Mouse (Mus musculus) liver, embryonic 14.5 days (tissue): ENCODE results near the gene Fam76a. TPM values are rescaled to one million over a fixed set of nuclear protein-coding genes. Genes with fewer than 3 reads are reported as not detected.

ENCODE experiments used
- ATAC-seq: fragments of 200-750 bp; cut with Nextera tagmentation; 2 replicates; pipeline ENCODE4 v1.8.0; 2017; ENCODE audit warnings: moderate number of reproducible peaks, mild to moderate bottlenecking, moderate library complexity; ENCODE audit not compliant: insufficient read depth
- DNase-seq, 3 experiments: peaks; one replicate each; pipeline ENCODE4 v3.0.0-alpha.2; 2012 to 2013; ENCODE audit warnings: low read depth in 3 of 3, low spot score in 3 of 3
- H3K27ac ChIP-seq: fragments of 300-500 bp; sonication (generic); 2 replicates; pipeline ENCODE4 v1.5.1; 2014; ENCODE audit warnings: moderate library complexity, mild to moderate bottlenecking, control low read depth, inconsistent platforms
- H3K27me3 ChIP-seq: fragments of 300-500 bp; sonication (generic); 2 replicates; pipeline ENCODE4 v1.6.1; 2014; ENCODE audit warnings: mild to moderate bottlenecking, low read length, moderate library complexity; ENCODE audit not compliant: control insufficient read depth, insufficient read depth
- H3K36me3 ChIP-seq: fragments of 300-500 bp; sonication (generic); replicated peaks from 2 replicates; pipeline ENCODE4 v1.6.1; 2014; ENCODE audit warnings: low read depth; ENCODE audit not compliant: control insufficient read depth, insufficient read depth
- H3K4me1 ChIP-seq, 2 experiments: fragments of 200-500 bp in 1 of 2; fragments of 300-500 bp in 1 of 2; sonication (generic) in 1 of 2; replicated peaks; 2 replicates each; pipeline ENCODE4 v1.6.1; 2012 to 2014; ENCODE audit warnings: antibody characterized with exemption in 1 of 2, inconsistent platforms in 1 of 2, low read length in 1 of 2; ENCODE audit not compliant: control insufficient read depth in 2 of 2, insufficient read depth in 2 of 2
- H3K4me2 ChIP-seq: fragments of 300-500 bp; sonication (generic); 2 replicates; pipeline ENCODE4 v1.6.1; 2014; ENCODE audit warnings: low read depth, mild to moderate bottlenecking, control low read depth, moderate library complexity
- H3K4me3 ChIP-seq, 2 experiments: fragments of 200-500 bp in 1 of 2; fragments of 300-500 bp in 1 of 2; sonication (generic) in 1 of 2; 2 replicates each; pipeline ENCODE4 v1.5.1; 2012 to 2014; ENCODE audit warnings: low read depth in 2 of 2, low read length in 2 of 2, mild to moderate bottlenecking in 2 of 2, control low read depth in 1 of 2, inconsistent platforms in 1 of 2, moderate library complexity in 1 of 2; ENCODE audit not compliant: insufficient read depth in 1 of 2
- H3K9ac ChIP-seq: fragments of 300-500 bp; sonication (generic); replicated peaks from 2 replicates; pipeline ENCODE4 v1.6.1; 2014; ENCODE audit warnings: mild to moderate bottlenecking, control low read depth, moderate library complexity
- H3K9me3 ChIP-seq: fragments of 300-500 bp; sonication (generic); 2 replicates; pipeline ENCODE4 v1.6.1; 2016; ENCODE audit warnings: low read length, mixed read lengths; ENCODE audit not compliant: control insufficient read depth
- CTCF ChIP-seq: IDR thresholded peaks from 2 replicates; pipeline ENCODE4 v1.5.1; 2016; ENCODE audit warnings: antibody characterized with exemption, low read depth, control low read depth
- EP300 ChIP-seq: IDR thresholded peaks from 2 replicates; pipeline ENCODE4 v1.6.1; 2016; ENCODE audit warnings: antibody characterized with exemption, low read depth
- WGBS: fragments of 180-500 bp; shearing (Covaris S2); extraction: QIAGEN DNeasy Blood & Tissue Kit; methylation state at CpG from one replicate; pipeline ENCODE4 v1.1.7; 2014; ENCODE audit not compliant: insufficient replicate concordance; 5-methylcytosine and 5-hydroxymethylcytosine counted together
- polyA plus RNA-seq, 2 experiments: library from polyadenylated mRNA; depleted of rRNA in 1 of 2; stranded (reverse) in 1 of 2; unstranded in 1 of 2; fragments of >200 nt; fragmentation: Nextera tagmentation in 1 of 2; extraction: Ambion mirVana in 1 of 2; gene quantifications; 2 replicates each; pipeline versions ENCODE4 v1.2.1 to v1.2.3; 2012 to 2014

Fam76a gene
- polyA plus RNA-seq (2012; rRNA removed): 4.4 and 7.4 TPM in 2 replicates
- polyA plus RNA-seq (2014; fragmentation: Nextera tagmentation; extraction: Ambion mirVana): 24.8 and 26.5 TPM in 2 replicates

GRCm38 (mm10) chr4:132922558-132923008 lies at the start of gene Fam76a:
Fam76a (minus strand) TSS chr4:132922558.
- under 1% methylated on average over 53 of the region's 53 CpGs for WGBS
- peak; percentile 97 for ATAC-seq
- DNase-seq: peak; percentile 99
- H3K27me3 ChIP-seq: no peaks in the 10 kb centered on the region
- TF ChIP-seq CTCF (no peak), EP300 (peak; percentile 81)
- peak within 1 kb of the TSS; percentile 76 to 90 for H3K4me3 ChIP-seq
- no peaks in the 10 kb centered on the region for H3K9me3 ChIP-seq
- peak within 1 kb of the TSS; percentile 96 for H3K4me2 ChIP-seq
- peaks cover 4% of the 10 kb centered on the region; the same call in 1 of the 2 replicates for H3K36me3 ChIP-seq
- peak within 1 kb of the TSS; percentile 91 for H3K9ac ChIP-seq
- H3K4me1 ChIP-seq: peaks cover 14 to 19% of the 10 kb centered on the region in 2 experiments
- H3K27ac ChIP-seq: peak within 1 kb of the TSS; percentile 91

DNA sequence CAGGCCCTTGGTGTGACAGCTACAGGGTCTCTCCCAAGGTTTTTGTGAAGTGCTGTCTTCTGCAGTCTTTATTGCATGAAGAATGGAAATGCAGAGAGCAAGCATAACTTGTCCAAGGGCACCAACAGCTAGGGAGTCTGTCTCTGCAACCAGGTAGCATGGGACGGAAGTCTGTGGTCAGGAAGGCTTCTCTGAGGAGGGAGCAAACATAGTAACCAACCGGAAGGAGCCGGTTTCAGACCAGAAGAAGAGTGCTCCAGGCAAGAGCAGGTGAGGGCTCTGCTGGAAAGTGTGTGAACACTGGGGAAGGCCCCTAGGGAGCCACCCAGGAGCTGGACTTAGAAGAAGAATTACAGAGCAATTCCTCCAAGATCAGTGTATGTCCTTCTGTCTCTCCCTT lies 49.7 kb upstream of the Fam76a start:
- WGBS: 25% methylated on average over 3 of the region's 3 CpGs
- ATAC-seq: no peak

DNA sequence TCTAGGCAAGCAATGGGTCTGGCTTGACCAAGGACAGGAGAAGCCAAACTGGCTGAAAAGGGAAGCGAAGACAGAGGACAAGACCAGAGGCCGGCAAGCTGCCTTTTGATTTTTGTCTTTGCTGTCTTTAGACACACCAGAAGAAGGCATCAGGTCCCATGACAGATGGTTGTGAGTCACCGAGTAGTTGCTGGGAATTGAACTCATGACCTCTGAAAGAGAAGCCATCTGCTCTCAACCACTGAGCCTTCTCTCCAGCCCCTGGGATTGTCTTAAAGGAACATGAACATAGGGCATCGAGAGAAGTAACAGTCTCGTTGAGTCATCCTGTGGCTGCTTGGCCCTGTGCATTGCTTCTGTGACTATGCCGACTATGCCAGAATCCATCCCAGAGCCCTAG lies 49.2 kb upstream of the Fam76a start:
- Histone ChIP-seq H3K4me1 (peaks cover 0 to 7% of the 10 kb centered on the region in 2 experiments; a peak in 2 of 4 replicates), H3K27ac (no peak overlapping the region), H3K4me2 (no peak overlapping the region), H3K27me3 (peaks cover 31% of the 10 kb centered on the region), H3K9me3 (no peaks in the 10 kb centered on the region), H3K4me3 (no peak overlapping the region), H3K9ac (no peak overlapping the region), H3K36me3 (no peaks in the 10 kb centered on the region)
- 54% methylated on average over 6 of the region's 6 CpGs for WGBS
- TF ChIP-seq EP300: no peak
- TF ChIP-seq CTCF: no peak
- no peak for DNase-seq
- ATAC-seq: no peak

More for the DNA sequence above, 49.7 kb upstream of the Fam76a start:
- H3K4me2 ChIP-seq: no peak overlapping the region
- DNase-seq: no peak
- peaks cover 36% of the 10 kb centered on the region for H3K27me3 ChIP-seq
- no peak overlapping the region for H3K9ac ChIP-seq
- no peaks in the 10 kb centered on the region for H3K9me3 ChIP-seq
- H3K4me3 ChIP-seq: no peak overlapping the region
- TF ChIP-seq EP300 (no peak), CTCF (no peak)
- no peak overlapping the region for H3K27ac ChIP-seq
- H3K4me1 ChIP-seq: peaks cover 0 to 9% of the 10 kb centered on the region in 2 experiments; a peak in 2 of 4 replicates
- no peaks in the 10 kb centered on the region for H3K36me3 ChIP-seq

GRCm38 (mm10) chr4:132968105-132968938 lies 46.0 kb upstream of the Fam76a start:
- no peak overlapping the region for H3K4me3 ChIP-seq
- no peaks in the 10 kb centered on the region for H3K4me1 ChIP-seq
- H3K27ac ChIP-seq: no peak overlapping the region
- no peak for DNase-seq
- H3K27me3 ChIP-seq: peaks cover 2% of the 10 kb centered on the region; the same call in 1 of the 2 replicates
- no peak overlapping the region for H3K4me2 ChIP-seq
- no peaks in the 10 kb centered on the region for H3K9me3 ChIP-seq
- H3K36me3 ChIP-seq: no peaks in the 10 kb centered on the region
- TF ChIP-seq EP300 (no peak), CTCF (no peak)
- ATAC-seq: no peak
- WGBS: 45% methylated on average over 6 of the region's 6 CpGs
- no peak overlapping the region for H3K9ac ChIP-seq

- no peak overlapping the region for H3K9ac ChIP-seq
- no peaks in the 10 kb centered on the region for H3K9me3 ChIP-seq
- no peaks in the 10 kb centered on the region for H3K36me3 ChIP-seq
- H3K27me3 ChIP-seq: no peaks in the 10 kb centered on the region
- TF ChIP-seq CTCF (no peak), EP300 (no peak)
- H3K27ac ChIP-seq: no peak overlapping the region
- no peak for ATAC-seq
- H3K4me3 ChIP-seq: no peak overlapping the region
- no peak overlapping the region for H3K4me2 ChIP-seq
- DNase-seq: no peak
- H3K4me1 ChIP-seq: peaks cover 0 to 13% of the 10 kb centered on the region in 2 experiments; a peak in 2 of 4 replicates
- WGBS: 49% methylated on average over 5 of the region's 5 CpGs
Observed at GRCm38 (mm10) chr4:132964473-132964872, 42.1 kb upstream of the Fam76a start.
